22 mouse cellular contexts compared by ENCODE assay signal in genomic region chr16:36666448-36667017, GRCm38 (mm10). TPM values are rescaled to one million over a fixed set of nuclear protein-coding genes. Genes with fewer than 3 reads are reported as not detected.
DNase-seq lines count a peak whose midpoint lies in the region; ATAC-seq lines count a peak whose summit lies in the region.
"Had no signal": no experiment of that assay in that cellular context is flagged by ENCODE, and none has a peak within 500 bp of the region (broad histone marks: within the 10 kb centered on the region; RNA-seq: fewer than 3 reads in every experiment).

No protein-coding gene starts in this region.

- no peaks in the 10 kb centered on the region for H3K4me1 ChIP-seq in heart, embryonic 11.5 days (ENCODE audit: control insufficient read depth, insufficient read depth, low read length)
- H3K4me1 ChIP-seq: embryonic facial prominence, embryonic 10.5 days; forebrain, embryonic 15.5 days; hindbrain, embryonic 12.5 days; limb, embryonic 10.5 days; midbrain, embryonic 10.5 days had no signal

- H3K27ac ChIP-seq in heart, embryonic 11.5 days (ENCODE audit: low read depth, low read length): no peak overlapping the region
- H3K27ac ChIP-seq: embryonic facial prominence, embryonic 10.5 days; forebrain, embryonic 15.5 days; heart, adult 2 months; hindbrain, embryonic 12.5 days; limb, embryonic 10.5 days; midbrain, embryonic 10.5 days had no signal

- H3K36me3 ChIP-seq in heart, embryonic 11.5 days (ENCODE audit: control insufficient read depth, insufficient read depth, low read length): no peaks in the 10 kb centered on the region
- H3K36me3 ChIP-seq: embryonic facial prominence, embryonic 10.5 days; forebrain, embryonic 15.5 days; hindbrain, embryonic 12.5 days; limb, embryonic 10.5 days; midbrain, embryonic 10.5 days had no signal

- ATAC-seq in heart, embryonic 11.5 days (replicated peaks; ENCODE audit: insufficient number of reproducible peaks, low FRiP score, low TSS enrichment): no peak
- ATAC-seq in granulocyte monocyte progenitor cell, adult 5-6 weeks (replicated peaks; ENCODE audit: poor library complexity, severe bottlenecking): peak; percentile 17; the same call in 1 of the 2 replicates
- ATAC-seq in monocyte, adult 5-6 weeks (replicated peaks; ENCODE audit: insufficient number of reproducible peaks, low FRiP score, low TSS enrichment, poor library complexity, severe bottlenecking): no peak
- ATAC-seq: forebrain, embryonic 15.5 days; lung, postnatal 0 days had no signal

- no peak overlapping the region for H3K9ac ChIP-seq in heart, embryonic 11.5 days (ENCODE audit: low read depth, low read length)
- H3K9ac ChIP-seq: forebrain, embryonic 15.5 days; hindbrain, embryonic 12.5 days had no signal

- DNase-seq in heart, adult 11 months: peak; percentile 65
- peak; percentile 16 for DNase-seq in thymus, postnatal 25 days
- no peak for DNase-seq in thymus, postnatal 0 days (ENCODE audit: low spot score)
- DNase-seq in naive thymus-derived CD4-positive, alpha-beta T cell, adult 2 months (ENCODE audit: low read depth): peak; percentile 72
- no peak for DNase-seq in adrenal gland, postnatal 4 days (ENCODE audit: low spot score in 2 of 2)
- DNase-seq: adrenal gland, postnatal 10 days; cerebellum, adult 8-10 months; gastrocnemius, postnatal 10 days; kidney, adult 18-20 months had no signal

- no peaks in the 10 kb centered on the region for H3K27me3 ChIP-seq in heart, embryonic 11.5 days (ENCODE audit: control insufficient read depth, insufficient read depth, low read length)
- H3K27me3 ChIP-seq: forebrain, embryonic 15.5 days; hindbrain, embryonic 12.5 days had no signal

- 82% methylated on average over 10 of the region's 10 CpGs for WGBS in heart, embryonic 11.5 days (ENCODE audit: insufficient replicate concordance)

- no peak overlapping the region for H3K4me2 ChIP-seq in heart, embryonic 11.5 days
- H3K4me2 ChIP-seq: forebrain, embryonic 15.5 days; hindbrain, embryonic 12.5 days had no signal

- H3K9me3 ChIP-seq in heart, embryonic 11.5 days (replicated peaks; ENCODE audit: control insufficient read depth, low read length): no peaks in the 10 kb centered on the region
- H3K9me3 ChIP-seq: embryonic facial prominence, embryonic 10.5 days; forebrain, embryonic 15.5 days; hindbrain, embryonic 12.5 days; limb, embryonic 10.5 days; midbrain, embryonic 10.5 days had no signal

- H3K4me3 ChIP-seq in heart, embryonic 11.5 days (ENCODE audit: low read depth, low read length): no peak overlapping the region
- H3K4me3 ChIP-seq: embryonic facial prominence, embryonic 10.5 days; forebrain, embryonic 15.5 days; heart, adult 2 months; hindbrain, embryonic 12.5 days; limb, embryonic 10.5 days; midbrain, embryonic 10.5 days had no signal

RNA-seq across cellular contexts. Expression of gene Cd86, which starts 0.7 kb away (rescaled TPM):
- polyA plus RNA-seq in heart, embryonic 11.5 days (2014; fragmentation: Nextera tagmentation; extraction: Ambion mirVana): 0.59 TPM in 1 of 2 replicates, not detected in the other
- polyA plus RNA-seq in thymus, postnatal 0 days (2015; fragmentation: Nextera tagmentation; extraction: Ambion mirVana): 10.1 and 10.9 TPM in 2 replicates
- not detected in 2 replicates for total RNA-seq in granulocyte monocyte progenitor cell, adult 5-6 weeks (2014; fragmentation: Nextera tagmentation)
- total RNA-seq in granulocyte monocyte progenitor cell, adult 5-6 weeks (2017): 0.52 and 3.5 TPM in 2 replicates
- 1 to 10 TPM; 1.8 to 2.3 TPM for total RNA-seq in adrenal gland, postnatal 4 days (2021)
- total RNA-seq in monocyte, adult 5-6 weeks (2017): 63.3 to 72.4 TPM (median 72.1 TPM) in 3 replicates
- total RNA-seq: MEL had no signal

RNA-seq across cellular contexts. Expression of gene Ildr1, which starts 27.2 kb away (rescaled TPM):
- polyA plus RNA-seq in heart, embryonic 11.5 days (2014; fragmentation: Nextera tagmentation; extraction: Ambion mirVana): 0.25 TPM in 1 of 2 replicates, not detected in the other
- 4.3 and 5.1 TPM in 2 replicates for polyA plus RNA-seq in thymus, postnatal 0 days (2015; fragmentation: Nextera tagmentation; extraction: Ambion mirVana)
- total RNA-seq in granulocyte monocyte progenitor cell, adult 5-6 weeks (2014; fragmentation: Nextera tagmentation): not detected in 2 replicates
- not detected in 2 replicates for total RNA-seq in granulocyte monocyte progenitor cell, adult 5-6 weeks (2017)
- total RNA-seq in adrenal gland, postnatal 4 days (2021): 1 to 10 TPM in 1 of 2 experiments, under 1 TPM in 1; 0.14 to 3.0 TPM
- 2.0 to 2.3 TPM in 2 of 3 replicates, not detected in the other for total RNA-seq in monocyte, adult 5-6 weeks (2017)
- total RNA-seq: heart, adult 2 months; heart, postnatal 25 days; MEL had no signal
- polyA plus RNA-seq: macrophage had no signal

Comparison
In these comparisons a context has a peak if more than half of its experiments do, and no peak if none do; other contexts are left out.
1. DNase-seq: peak in heart, adult 11 months (single experiment), thymus, postnatal 25 days (single experiment) and naive thymus-derived CD4-positive, alpha-beta T cell, adult 2 months (single experiment); none in thymus, postnatal 0 days (single experiment) and adrenal gland, postnatal 4 days (0 of 2).
2. RNA of gene Cd86, which starts 0.7 kb away (total RNA-seq): 63.3 to 72.4 TPM in monocyte, adult 5-6 weeks; 0.52 to 3.5 TPM in granulocyte monocyte progenitor cell, adult 5-6 weeks and 1.8 to 2.3 TPM in adrenal gland, postnatal 4 days; every median in the first group is over 10 times any median in the second.